Mouse (Mus musculus) kidney, embryonic 16.5 days (tissue): ENCODE data around the gene Thra. TPM values are rescaled to one million over a fixed set of nuclear protein-coding genes. Genes with fewer than 3 reads are reported as not detected.

Source experiments
- ATAC-seq: fragments of 200-750 bp; cut with Nextera tagmentation; 2 replicates; pipeline ENCODE4 v1.8.0; 2017; ENCODE audit warnings: moderate TSS enrichment; ENCODE audit not compliant: low FRiP score, low TSS enrichment
- H3K27ac ChIP-seq: fragments of 300-500 bp; sonication (generic); 2 replicates; pipeline ENCODE4 v1.5.1; 2014; ENCODE audit warnings: low read length
- H3K27me3 ChIP-seq: fragments of 300-500 bp; sonication (generic); 2 replicates; pipeline ENCODE4 v1.6.1; 2014; ENCODE audit warnings: low read length, control low read depth, mixed read lengths; ENCODE audit not compliant: insufficient read depth
- H3K36me3 ChIP-seq: fragments of 300-500 bp; sonication (generic); 2 replicates; pipeline ENCODE4 v1.6.1; 2014; ENCODE audit warnings: low read length, control low read depth, mixed read lengths; ENCODE audit not compliant: insufficient read depth
- H3K4me1 ChIP-seq: fragments of 300-500 bp; sonication (generic); 2 replicates; pipeline ENCODE4 v1.6.1; 2014; ENCODE audit warnings: low read length, control low read depth, mixed read lengths; ENCODE audit not compliant: insufficient read depth
- H3K4me2 ChIP-seq: fragments of 300-500 bp; sonication (generic); replicated peaks from 2 replicates; pipeline ENCODE4 v1.6.1; 2014; ENCODE audit warnings: low read depth, low read length
- H3K4me3 ChIP-seq: fragments of 300-500 bp; sonication (generic); 2 replicates; pipeline ENCODE4 v1.5.1; 2014; ENCODE audit warnings: mild to moderate bottlenecking, low read length
- H3K9ac ChIP-seq: fragments of 300-500 bp; sonication (generic); replicated peaks from 2 replicates; pipeline ENCODE4 v1.6.1; 2014; ENCODE audit warnings: low read length
- H3K9me3 ChIP-seq: fragments of 300-500 bp; sonication (generic); 2 replicates; pipeline ENCODE4 v1.6.1; 2016; ENCODE audit warnings: low read length, control low read depth
- WGBS: fragments of 180-500 bp; shearing (Covaris S2); extraction: QIAGEN DNeasy Blood & Tissue Kit; methylation state at CpG from one replicate; pipeline ENCODE4 v1.1.7; 2014; 5-methylcytosine and 5-hydroxymethylcytosine counted together
- polyA plus RNA-seq: library from polyadenylated mRNA; unstranded; fragments of >200 nt; fragmentation: Nextera tagmentation; extraction: Ambion mirVana; gene quantifications from 2 replicates; pipeline ENCODE4 v1.2.1, GENCODE M21; 2015

The Thra gene
- polyA plus RNA-seq, 1 experiment from 2014 or later, result 24.4 TPM

DNA sequence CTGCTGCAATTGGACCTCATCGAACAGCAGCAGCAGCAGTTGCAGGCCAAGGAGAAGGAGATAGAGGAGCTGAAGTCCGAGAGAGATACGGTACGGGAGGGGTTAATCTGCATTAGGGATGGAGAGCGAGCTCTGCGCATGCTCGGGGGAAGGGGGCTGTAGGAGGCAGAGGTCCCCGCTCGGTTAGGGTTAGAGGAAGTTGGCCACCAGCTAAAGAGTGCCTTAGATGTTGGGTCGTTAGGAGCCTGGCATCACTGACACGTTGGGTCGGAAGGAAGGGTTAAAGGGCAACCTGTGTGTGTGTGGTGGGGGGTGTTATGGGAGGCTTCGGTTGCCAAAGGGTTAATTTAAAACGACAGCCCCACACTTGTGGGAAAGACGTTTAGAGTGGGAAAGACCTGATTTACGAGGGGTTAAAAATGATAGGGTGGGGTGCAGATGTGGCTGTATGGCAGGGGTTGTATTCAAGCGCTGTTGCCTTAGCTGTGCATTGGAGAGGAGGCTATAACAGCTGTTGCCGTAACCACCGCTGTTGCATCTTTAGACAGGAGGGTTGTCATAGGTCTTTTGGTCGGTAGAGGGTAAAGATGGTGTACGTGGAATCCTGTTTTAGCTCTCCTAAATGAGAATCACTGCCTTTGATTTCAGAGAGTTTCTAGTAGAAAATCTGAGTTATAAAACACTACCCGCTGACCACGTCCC is 56.2 kb downstream of the Thra start:
- H3K9me3 ChIP-seq, result no peaks in the 10 kb centered on the region
- H3K27me3 ChIP-seq, result no peaks in the 10 kb centered on the region
- peak overlapping the region; percentile 100 for H3K4me3 ChIP-seq
- 2% methylated on average over 23 of the region's 23 CpGs for WGBS
- H3K36me3 ChIP-seq, result peaks cover 27% of the 10 kb centered on the region
- peak overlapping the region; percentile 96 for H3K4me2 ChIP-seq
- ATAC-seq, result peak; percentile 32
- H3K4me1 ChIP-seq, result peaks cover 44% of the 10 kb centered on the region
- peak overlapping the region; percentile 100 for H3K9ac ChIP-seq
- peak overlapping the region; percentile 100 for H3K27ac ChIP-seq

DNA sequence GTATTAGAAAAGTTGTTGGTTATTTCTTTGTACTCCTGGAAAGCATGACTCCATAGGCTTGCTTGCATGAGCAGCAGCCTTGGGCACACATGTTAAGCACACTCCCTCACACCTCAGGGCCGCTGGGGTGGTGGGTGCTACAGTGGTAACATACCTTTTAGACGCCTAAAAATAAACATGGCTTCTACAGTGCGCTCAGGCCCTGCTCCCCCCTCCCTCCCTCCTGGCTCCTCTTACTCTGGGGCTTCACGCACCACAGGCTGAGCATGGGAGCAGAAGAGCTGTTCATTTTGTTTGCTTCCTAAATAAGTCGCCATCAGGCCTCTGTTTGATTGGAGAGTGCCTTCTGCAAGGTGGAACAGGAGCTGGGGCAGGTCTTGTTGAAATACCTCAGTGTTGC is 56.9 kb downstream of the Thra start:
- 2% methylated on average over 5 of the region's 5 CpGs for WGBS
- no peak for ATAC-seq
- Histone ChIP-seq H3K27me3 (no peaks in the 10 kb centered on the region), H3K4me2 (peak overlapping the region; percentile 96), H3K36me3 (peaks cover 29% of the 10 kb centered on the region), H3K9ac (peak overlapping the region; percentile 100), H3K27ac (peak overlapping the region; percentile 100), H3K9me3 (no peaks in the 10 kb centered on the region), H3K4me1 (peaks cover 40% of the 10 kb centered on the region), H3K4me3 (peak overlapping the region; percentile 100)

GRCm38 (mm10) chr11:98797909-98798308 is 57.5 kb downstream of the Thra start:
- no peaks in the 10 kb centered on the region for H3K27me3 ChIP-seq
- no peaks in the 10 kb centered on the region for H3K9me3 ChIP-seq
- H3K4me2 ChIP-seq, result peak overlapping the region; percentile 96
- H3K4me3 ChIP-seq, result peak overlapping the region; percentile 100
- WGBS, result 34% methylated on average over 4 of the region's 4 CpGs
- H3K4me1 ChIP-seq, result peaks cover 34% of the 10 kb centered on the region
- peaks cover 35% of the 10 kb centered on the region for H3K36me3 ChIP-seq
- ATAC-seq, result no peak
- H3K27ac ChIP-seq, result peak overlapping the region; percentile 100; the same call in 1 of the 2 replicates
- peak overlapping the region; percentile 100 for H3K9ac ChIP-seq

GRCm38 (mm10) chr11:98804605-98805004 is 64.2 kb downstream of the Thra start, which contains the start of gene Casc3:
Gene Casc3 (plus strand): TSS chr11:98804905.
- H3K4me3 ChIP-seq, result no peak within 1 kb of the TSS
- no peak within 1 kb of the TSS for H3K4me2 ChIP-seq
- ATAC-seq, result no peak
- H3K9ac ChIP-seq, result no peak within 1 kb of the TSS
- H3K36me3 ChIP-seq, result peaks cover 72% of the 10 kb centered on the region
- 0 out of 2 replicates have a peak within 1 kb of the TSS, but pooled peaks have one; percentile 3 for H3K27ac ChIP-seq
- H3K9me3 ChIP-seq, result no peaks in the 10 kb centered on the region
- no peaks in the 10 kb centered on the region for H3K27me3 ChIP-seq
- peaks cover 10% of the 10 kb centered on the region; the same call in 1 of the 2 replicates for H3K4me1 ChIP-seq
- WGBS, result 87% methylated on average over 5 of the region's 5 CpGs

DNA sequence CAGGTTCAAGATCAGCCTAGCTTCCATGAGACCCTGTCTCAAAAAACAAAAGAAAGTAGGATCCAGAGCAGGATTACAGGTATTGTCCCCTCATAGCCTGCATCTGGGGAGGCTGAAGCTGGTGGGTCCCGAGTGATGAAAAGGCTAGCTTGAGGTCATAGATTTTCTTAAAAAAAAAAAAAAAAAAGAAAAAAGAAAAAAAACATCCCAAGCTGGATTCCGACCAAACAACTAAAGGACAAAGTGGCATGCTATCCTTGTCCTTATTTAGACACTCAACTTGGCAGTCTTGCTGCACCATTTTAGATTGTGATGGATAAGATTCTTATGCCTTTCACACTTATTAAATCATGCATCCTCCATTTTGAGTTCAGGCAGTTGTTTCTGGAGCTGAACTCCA is 68.0 kb downstream of the Thra start:
- H3K9me3 ChIP-seq, result no peaks in the 10 kb centered on the region
- H3K4me1 ChIP-seq, result peaks cover 20% of the 10 kb centered on the region
- peak overlapping the region; percentile 48; the same call in 1 of the 2 replicates for H3K9ac ChIP-seq
- H3K27ac ChIP-seq, result peak overlapping the region; percentile 99
- peaks cover 63% of the 10 kb centered on the region for H3K36me3 ChIP-seq
- H3K4me2 ChIP-seq, result peak overlapping the region; percentile 62; the same call in 1 of the 2 replicates
- no peak for ATAC-seq
- 64% methylated on average over 2 of the region's 2 CpGs for WGBS
- H3K4me3 ChIP-seq, result peak overlapping the region; percentile 94; the same call in 1 of the 2 replicates
- H3K27me3 ChIP-seq, result no peaks in the 10 kb centered on the region

DNA sequence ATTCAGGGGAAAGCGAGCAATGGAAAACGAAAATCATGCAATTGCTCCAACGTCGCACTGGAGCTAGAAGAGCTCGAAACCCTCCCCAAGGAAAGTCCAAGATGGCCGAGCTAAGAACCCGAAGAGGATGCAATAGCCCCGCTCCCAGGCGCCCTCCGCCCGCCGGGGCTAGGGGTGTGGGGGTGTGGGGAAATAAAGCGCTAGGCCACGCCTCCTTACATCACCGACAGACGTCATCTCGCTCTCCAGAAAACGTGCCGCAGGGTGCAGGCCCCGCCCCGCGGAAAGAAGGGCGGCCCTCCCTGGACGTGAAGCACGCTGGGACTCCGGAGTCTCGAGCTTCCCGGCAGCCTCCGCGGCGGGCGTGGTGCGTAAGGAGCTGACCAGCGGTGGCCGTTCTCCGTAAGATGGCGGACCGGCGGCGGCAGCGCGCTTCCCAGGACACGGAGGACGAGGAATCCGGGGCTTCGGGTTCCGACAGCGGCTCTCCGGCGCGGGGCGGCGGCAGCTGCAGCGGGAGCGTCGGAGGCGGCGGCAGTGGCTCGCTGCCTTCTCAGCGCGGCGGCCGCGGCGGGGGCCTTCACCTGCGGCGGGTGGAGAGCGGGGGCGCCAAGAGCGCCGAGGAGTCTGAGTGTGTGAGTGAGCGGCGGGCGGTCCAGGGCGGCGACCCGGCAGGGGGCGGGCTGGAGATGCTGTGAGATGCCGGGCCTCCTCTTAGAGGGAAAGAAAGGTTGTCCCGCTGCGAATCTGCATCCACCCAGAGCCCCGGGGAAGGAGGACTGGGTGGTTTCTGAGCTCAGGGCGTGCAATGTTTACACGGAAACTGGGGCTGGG is 69.2 kb downstream of the Thra start:
- Histone ChIP-seq H3K27ac (peak overlapping the region; percentile 99), H3K4me1 (peaks cover 20% of the 10 kb centered on the region), H3K9ac (peak overlapping the region; percentile 97), H3K9me3 (no peaks in the 10 kb centered on the region), H3K27me3 (no peaks in the 10 kb centered on the region), H3K36me3 (peaks cover 57% of the 10 kb centered on the region), H3K4me3 (peak overlapping the region; percentile 94), H3K4me2 (peak overlapping the region; percentile 81)
- ATAC-seq, result peak; percentile 99
- WGBS, result under 1% methylated on average over 75 of the region's 84 CpGs

DNA sequence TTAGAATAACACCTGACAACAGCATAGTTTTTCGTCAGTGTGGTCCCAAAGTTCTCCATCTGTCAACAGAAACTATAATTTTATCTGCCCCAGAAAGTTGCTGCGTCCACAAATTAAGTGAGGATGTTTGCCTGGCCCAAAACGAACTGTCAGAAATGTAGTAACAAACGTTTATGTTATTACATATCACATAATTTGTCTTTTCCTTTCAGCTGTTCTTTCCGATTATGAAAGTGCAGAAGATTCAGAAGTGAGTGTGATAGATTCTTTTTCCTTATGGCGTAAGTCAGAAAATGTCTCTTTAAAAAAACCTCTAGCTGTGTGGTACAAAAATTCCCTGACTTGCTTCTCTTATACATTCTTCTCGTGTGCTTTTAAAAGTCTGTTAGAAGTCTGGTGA is 70.2 kb downstream of the Thra start:
- Histone ChIP-seq H3K27ac (no peak overlapping the region), H3K4me1 (peaks cover 20% of the 10 kb centered on the region), H3K9me3 (no peaks in the 10 kb centered on the region), H3K4me3 (peak overlapping the region; percentile 94), H3K4me2 (peak overlapping the region; percentile 81), H3K9ac (peak overlapping the region; percentile 97; the same call in 1 of the 2 replicates), H3K36me3 (peaks cover 55% of the 10 kb centered on the region), H3K27me3 (no peaks in the 10 kb centered on the region)
- WGBS, result 61% methylated on average over 7 of the region's 7 CpGs
- no peak for ATAC-seq

DNA sequence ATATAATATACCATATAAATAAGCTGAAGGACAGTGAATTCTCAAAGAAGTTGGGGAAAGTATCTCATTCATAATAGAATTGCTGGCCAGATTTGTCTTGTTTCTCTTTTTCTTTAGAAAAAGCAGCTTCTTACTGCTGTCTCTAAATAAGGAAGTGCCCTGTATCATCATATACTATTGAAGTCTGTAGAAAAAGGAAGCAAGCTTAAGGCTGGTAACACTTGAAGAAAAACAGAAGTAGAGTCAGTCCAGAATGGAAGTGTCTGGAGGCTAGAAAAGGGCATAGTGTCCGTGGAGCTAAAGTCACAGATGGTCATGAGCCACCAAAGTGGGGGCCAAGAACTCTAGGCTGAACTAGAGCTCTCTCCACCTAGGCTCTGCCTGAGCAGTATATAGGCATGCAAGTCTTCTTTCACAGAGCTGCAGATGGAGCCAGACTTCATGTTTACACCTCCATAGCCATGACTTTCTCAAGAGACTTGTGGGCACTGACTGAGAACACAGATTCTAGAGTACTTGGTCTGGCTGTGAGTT is 76.3 kb downstream of the Thra start:
- no peak overlapping the region for H3K27ac ChIP-seq
- H3K9ac ChIP-seq, result no peak overlapping the region
- no peak overlapping the region for H3K4me3 ChIP-seq
- no peaks in the 10 kb centered on the region for H3K27me3 ChIP-seq
- H3K9me3 ChIP-seq, result no peaks in the 10 kb centered on the region; the same call in 1 of the 2 replicates
- no peak overlapping the region for H3K4me2 ChIP-seq
- ATAC-seq, result no peak
- peaks cover 76% of the 10 kb centered on the region for H3K36me3 ChIP-seq
- WGBS, result 87% methylated on average over 1 of the region's 1 CpGs
- no peaks in the 10 kb centered on the region for H3K4me1 ChIP-seq
